Mouse (Mus musculus): ENCODE results near the gene Slc39a2. TPM values are rescaled to one million over a fixed set of nuclear protein-coding genes. Genes with fewer than 3 reads are reported as not detected.
"Not testable (repeated sequence)": the region's sequence is repeated elsewhere in the genome, so short reads cannot be mapped to it uniquely, and the experiment has no call there.

The Slc39a2 gene
- polyA plus RNA-seq, 1 experiment from 2014 or later: 0.34 TPM

- Histone ChIP-seq H3K36me3 (no peaks in the 10 kb centered on the region), H3K9ac (no peak overlapping the region), H3K4me1 (peaks cover 14% of the 10 kb centered on the region), H3K4me3 (no peak overlapping the region), H3K9me3 (no peaks in the 10 kb centered on the region), H3K27ac (peak overlapping the region; percentile 59), H3K27me3 (no peaks in the 10 kb centered on the region), H3K4me2 (no peak overlapping the region)
- ATAC-seq (ENCODE audit: borderline replicate concordance, extremely low read depth, low FRiP score, low TSS enrichment): peak; percentile 81
- WGBS: 53% methylated on average over 16 of the region's 16 CpGs
Measured at GRCm38 (mm10) chr14:51921759-51922570, 29.3 kb downstream of the Slc39a2 start.

GRCm38 (mm10) chr14:51922571-51922865 is 29.8 kb downstream of the Slc39a2 start, which contains the start of gene Rnase13:
Gene Rnase13, minus strand, starts transcription at chr14:51922773.
- Histone ChIP-seq H3K36me3 (no peaks in the 10 kb centered on the region), H3K27ac (peak within 1 kb of the TSS; percentile 59), H3K4me3 (no peak within 1 kb of the TSS), H3K9ac (no peak within 1 kb of the TSS), H3K27me3 (no peaks in the 10 kb centered on the region), H3K4me2 (no peak within 1 kb of the TSS), H3K9me3 (no peaks in the 10 kb centered on the region), H3K4me1 (peaks cover 14% of the 10 kb centered on the region)
- ATAC-seq (ENCODE audit: borderline replicate concordance, extremely low read depth, low FRiP score, low TSS enrichment): no peak
- WGBS: 76% methylated on average over 7 of the region's 7 CpGs

GRCm38 (mm10) chr14:51922910-51923309 is 30.2 kb downstream of the Slc39a2 start:
- H3K9ac ChIP-seq: no peak overlapping the region
- no peaks in the 10 kb centered on the region for H3K36me3 ChIP-seq
- no peaks in the 10 kb centered on the region for H3K27me3 ChIP-seq
- no peak overlapping the region for H3K4me3 ChIP-seq
- H3K9me3 ChIP-seq: no peaks in the 10 kb centered on the region
- H3K4me2 ChIP-seq: no peak overlapping the region
- 93% methylated on average over 2 of the region's 2 CpGs for WGBS
- H3K27ac ChIP-seq: no peak overlapping the region
- H3K4me1 ChIP-seq: peaks cover 14% of the 10 kb centered on the region
- no peak for ATAC-seq (ENCODE audit: borderline replicate concordance, extremely low read depth, low FRiP score, low TSS enrichment)

- H3K27me3 ChIP-seq: no peaks in the 10 kb centered on the region
- no peak for ATAC-seq (ENCODE audit: borderline replicate concordance, extremely low read depth, low FRiP score, low TSS enrichment)
Measured at GRCm38 (mm10) chr14:51923492-51923891, 30.8 kb downstream of the Slc39a2 start.

GRCm38 (mm10) chr14:51926930-51927329 is 34.2 kb downstream of the Slc39a2 start:
- H3K4me2 ChIP-seq; H3K9ac ChIP-seq; ATAC-seq (ENCODE audit: borderline replicate concordance, extremely low read depth, low FRiP score, low TSS enrichment); H3K9me3 ChIP-seq; H3K27me3 ChIP-seq; H3K4me3 ChIP-seq; H3K27ac ChIP-seq; H3K36me3 ChIP-seq: not testable (repeated sequence)
- H3K4me1 ChIP-seq: peaks cover 23% of the 10 kb centered on the region
- WGBS: 92% methylated on average over 11 of the region's 11 CpGs

More at GRCm38 (mm10) chr14:51923492-51923891, 30.8 kb downstream of the Slc39a2 start:
- Histone ChIP-seq H3K4me3 (no peak overlapping the region), H3K4me1 (peaks cover 14% of the 10 kb centered on the region), H3K36me3 (no peaks in the 10 kb centered on the region), H3K4me2 (no peak overlapping the region), H3K27ac (no peak overlapping the region), H3K9ac (no peak overlapping the region), H3K9me3 (no peaks in the 10 kb centered on the region)
- WGBS: 68% methylated on average over 4 of the region's 4 CpGs

- H3K27me3 ChIP-seq: no peaks in the 10 kb centered on the region
- peak overlapping the region; percentile 63 for H3K27ac ChIP-seq
- 54% methylated on average over 8 of the region's 8 CpGs for WGBS
- H3K4me2 ChIP-seq: peak overlapping the region; percentile 21; the same call in 1 of the 2 replicates
- H3K36me3 ChIP-seq: no peaks in the 10 kb centered on the region
- H3K4me3 ChIP-seq: no peak overlapping the region
- H3K4me1 ChIP-seq: peaks cover 25% of the 10 kb centered on the region
- H3K9ac ChIP-seq: no peak overlapping the region
- no peaks in the 10 kb centered on the region for H3K9me3 ChIP-seq
- ATAC-seq (ENCODE audit: borderline replicate concordance, extremely low read depth, low FRiP score, low TSS enrichment): peak; percentile 79
Measured at GRCm38 (mm10) chr14:51929309-51929943, 36.7 kb downstream of the Slc39a2 start.

- Histone ChIP-seq H3K9me3 (no peaks in the 10 kb centered on the region), H3K27ac (peak overlapping the region; percentile 63), H3K4me2 (peak overlapping the region; percentile 21; the same call in 1 of the 2 replicates), H3K4me3 (no peak overlapping the region), H3K27me3 (no peaks in the 10 kb centered on the region), H3K4me1 (peaks cover 25% of the 10 kb centered on the region), H3K36me3 (no peaks in the 10 kb centered on the region), H3K9ac (no peak overlapping the region)
- ATAC-seq (ENCODE audit: borderline replicate concordance, extremely low read depth, low FRiP score, low TSS enrichment): 0 out of 2 replicates have a peak, but pooled peaks have one; percentile 2
- WGBS: 42% methylated on average over 9 of the region's 9 CpGs
Measured at GRCm38 (mm10) chr14:51929968-51930367, 37.3 kb downstream of the Slc39a2 start.

- Histone ChIP-seq H3K27me3 (no peaks in the 10 kb centered on the region), H3K4me1 (peaks cover 25% of the 10 kb centered on the region), H3K4me2 (no peak overlapping the region), H3K9me3 (no peaks in the 10 kb centered on the region), H3K27ac (no peak overlapping the region), H3K36me3 (no peaks in the 10 kb centered on the region), H3K4me3 (no peak overlapping the region), H3K9ac (no peak overlapping the region)
- ATAC-seq (ENCODE audit: borderline replicate concordance, extremely low read depth, low FRiP score, low TSS enrichment): peak; percentile 68
- 27% methylated on average over 5 of the region's 5 CpGs for WGBS
Measured at GRCm38 (mm10) chr14:51930824-51931223, 38.1 kb downstream of the Slc39a2 start.

GRCm38 (mm10) chr14:51932092-51933020 is 39.7 kb downstream of the Slc39a2 start:
- no peak for ATAC-seq (ENCODE audit: borderline replicate concordance, extremely low read depth, low FRiP score, low TSS enrichment)
- Histone ChIP-seq H3K9me3 (no peaks in the 10 kb centered on the region), H3K4me2 (no peak overlapping the region), H3K4me3 (no peak overlapping the region), H3K4me1 (peaks cover 25% of the 10 kb centered on the region), H3K27me3 (no peaks in the 10 kb centered on the region), H3K27ac (peak overlapping the region; percentile 69), H3K36me3 (no peaks in the 10 kb centered on the region), H3K9ac (no peak overlapping the region)
- WGBS: 29% methylated on average over 10 of the region's 10 CpGs

GRCm38 (mm10) chr14:51939005-51939404 is 46.3 kb downstream of the Slc39a2 start:
- Histone ChIP-seq H3K9ac (no peak overlapping the region), H3K4me3 (no peak overlapping the region), H3K27me3 (no peaks in the 10 kb centered on the region), H3K36me3 (no peaks in the 10 kb centered on the region), H3K9me3 (no peaks in the 10 kb centered on the region), H3K4me2 (no peak overlapping the region), H3K4me1 (0 out of 2 replicates have a peak, but pooled peaks cover 6% of the 10 kb centered on the region), H3K27ac (no peak overlapping the region)
- ATAC-seq (ENCODE audit: borderline replicate concordance, extremely low read depth, low FRiP score, low TSS enrichment): no peak
- 83% methylated on average over 9 of the region's 9 CpGs for WGBS

- no peak for ATAC-seq (ENCODE audit: borderline replicate concordance, extremely low read depth, low FRiP score, low TSS enrichment)
- Histone ChIP-seq H3K9me3 (no peaks in the 10 kb centered on the region), H3K9ac (no peak overlapping the region), H3K27me3 (no peaks in the 10 kb centered on the region), H3K4me2 (no peak overlapping the region), H3K4me3 (no peak overlapping the region), H3K36me3 (no peaks in the 10 kb centered on the region), H3K27ac (no peak overlapping the region), H3K4me1 (0 out of 2 replicates have a peak, but pooled peaks cover 6% of the 10 kb centered on the region)
- 41% methylated on average over 8 of the region's 8 CpGs for WGBS
Measured at GRCm38 (mm10) chr14:51940944-51941560, 48.4 kb downstream of the Slc39a2 start.

Data from lung, embryonic 15.5 days (tissue).